Mouse (Mus musculus): ENCODE data around the gene Dok1.

- TF ChIP-seq POLR2A (IDR thresholded peaks at IDR 0.05; ENCODE audit: control insufficient read depth, extremely low read depth, insufficient read depth, low read length, poor library complexity) (no peak), CTCF (IDR thresholded peaks at IDR 0.05; ENCODE audit: borderline replicate concordance, control insufficient read depth, extremely low read depth, insufficient read depth, low read length, poor library complexity) (no peak)
Measured at GRCm38 (mm10) chr6:83043993-83044392, 10.7 kb upstream of the Dok1 start.

All from thymus, adult 2 months (tissue).